ENCODE assay signal across 14 mouse cellular contexts in the genomic region with DNA sequence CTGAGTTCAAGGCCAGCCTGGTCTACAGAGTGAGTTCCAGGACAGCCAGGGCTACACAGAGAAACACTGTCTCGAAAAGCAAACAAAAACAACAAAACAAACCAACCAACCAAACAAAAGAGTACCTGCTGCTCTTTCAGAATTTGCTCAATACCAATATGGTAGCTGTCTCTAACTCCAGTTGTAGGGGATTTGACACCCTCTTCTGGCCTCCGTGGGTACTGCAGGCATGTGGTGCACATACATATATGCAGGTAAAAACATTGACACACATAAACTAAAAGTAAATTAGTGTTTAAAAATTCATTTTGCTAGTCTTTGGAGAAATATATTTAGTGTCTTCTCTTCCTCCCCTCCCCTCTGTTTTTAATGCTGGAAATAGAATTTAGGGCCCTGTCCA.
DNase-seq lines count a peak whose midpoint lies in the region; ATAC-seq and TF ChIP-seq lines count a peak whose summit lies in the region.
"Had no signal": no experiment of that assay in that cellular context is flagged by ENCODE, and none has a peak within 500 bp of the region (broad histone marks: within the 10 kb centered on the region; RNA-seq: fewer than 3 reads in every experiment).

No protein-coding gene starts in this region.

- no peak overlapping the region for H3K4me2 ChIP-seq in heart, embryonic 15.5 days
- no peak overlapping the region for H3K4me2 ChIP-seq in liver, embryonic 14.5 days (ENCODE audit: low read depth)
- H3K4me2 ChIP-seq in liver, embryonic 12.5 days, result no peak overlapping the region
- H3K4me2 ChIP-seq: lung, embryonic 15.5 days; neural tube, embryonic 15.5 days had no signal

- no peaks in the 10 kb centered on the region for H3K9me3 ChIP-seq in heart, embryonic 15.5 days (replicated peaks)
- no peaks in the 10 kb centered on the region for H3K9me3 ChIP-seq in liver, embryonic 14.5 days (ENCODE audit: control insufficient read depth, low read length)
- no peaks in the 10 kb centered on the region for H3K9me3 ChIP-seq in liver, embryonic 12.5 days (replicated peaks)
- H3K9me3 ChIP-seq in E14TG2a.4 (ENCODE audit: low read length), result no peaks in the 10 kb centered on the region
- H3K9me3 ChIP-seq: lung, embryonic 15.5 days; neural tube, embryonic 15.5 days had no signal

- no peak for DNase-seq in heart, adult 11 months
- no peak for DNase-seq in liver, embryonic 14.5 days (ENCODE audit: low read depth in 3 of 3, low spot score in 3 of 3)
- DNase-seq in induced T-regulatory cell, adult 2 months (ENCODE audit: low read depth), result peak; percentile 40
- DNase-seq in retina, postnatal 1 day, result no peak
- no peak for DNase-seq in cerebellum, adult 11 months
- DNase-seq: adrenal gland, adult 8-10 months had no signal

- no peaks in the 10 kb centered on the region for H3K27me3 ChIP-seq in heart, embryonic 15.5 days
- no peaks in the 10 kb centered on the region for H3K27me3 ChIP-seq in liver, embryonic 14.5 days (ENCODE audit: control insufficient read depth, insufficient read depth, low read length)
- no peaks in the 10 kb centered on the region for H3K27me3 ChIP-seq in liver, embryonic 12.5 days (replicated peaks)
- H3K27me3 ChIP-seq in E14TG2a.4 (ENCODE audit: insufficient read depth, low read length), result no peaks in the 10 kb centered on the region
- H3K27me3 ChIP-seq: lung, embryonic 15.5 days; neural tube, embryonic 15.5 days had no signal

- peak; percentile 21; the same call in 1 of the 2 replicates for TF ChIP-seq CTCF in liver, embryonic 14.5 days (IDR thresholded peaks at IDR 0.05; ENCODE audit: low read depth)
- peak; percentile 92 for TF ChIP-seq CTCF in E14TG2a.4 (conservative IDR thresholded peaks at IDR 0.05; ENCODE audit: low read length)

- H3K4me1 ChIP-seq in heart, embryonic 15.5 days (replicated peaks), result peaks cover 8% of the 10 kb centered on the region; the same call in 1 of the 2 replicates
- no peaks in the 10 kb centered on the region; a peak in 1 of 4 replicates for H3K4me1 ChIP-seq in liver, embryonic 14.5 days (replicated peaks; ENCODE audit: control insufficient read depth in 2 of 2, insufficient read depth in 2 of 2, low read length in 1 of 2)
- 0 out of 2 replicates have a peak, but pooled peaks cover 3% of the 10 kb centered on the region for H3K4me1 ChIP-seq in liver, embryonic 12.5 days
- H3K4me1 ChIP-seq in E14TG2a.4 (replicated peaks; ENCODE audit: low read depth, low read length), result 0 out of 2 replicates have a peak, but pooled peaks cover 4% of the 10 kb centered on the region
- H3K4me1 ChIP-seq: hindbrain, embryonic 10.5 days; lung, embryonic 15.5 days; neural tube, embryonic 15.5 days had no signal

- TF ChIP-seq EP300 in liver, embryonic 14.5 days (IDR thresholded peaks at IDR 0.05; ENCODE audit: low read depth), result no peak

- H3K27ac ChIP-seq in heart, embryonic 15.5 days, result 0 out of 2 replicates have a peak overlapping the region, but pooled peaks have one; percentile 50
- no peak overlapping the region for H3K27ac ChIP-seq in liver, embryonic 14.5 days
- H3K27ac ChIP-seq in liver, embryonic 12.5 days, result no peak overlapping the region
- H3K27ac ChIP-seq: embryonic facial prominence, embryonic 10.5 days; hindbrain, embryonic 10.5 days; neural tube, embryonic 15.5 days had no signal

- no peak overlapping the region for H3K9ac ChIP-seq in heart, embryonic 15.5 days
- H3K9ac ChIP-seq in liver, embryonic 14.5 days (replicated peaks), result no peak overlapping the region
- no peak overlapping the region for H3K9ac ChIP-seq in liver, embryonic 12.5 days
- H3K9ac ChIP-seq: lung, embryonic 15.5 days; neural tube, embryonic 15.5 days had no signal

- WGBS in heart, embryonic 15.5 days, result 88% methylated on average over 2 of the region's 2 CpGs
- 60% methylated on average over 2 of the region's 2 CpGs for WGBS in liver, embryonic 14.5 days (ENCODE audit: insufficient replicate concordance)
- WGBS in liver, embryonic 12.5 days (ENCODE audit: insufficient replicate concordance), result 67% methylated on average over 2 of the region's 2 CpGs

- H3K36me3 ChIP-seq in heart, embryonic 15.5 days, result no peaks in the 10 kb centered on the region
- H3K36me3 ChIP-seq in liver, embryonic 14.5 days (replicated peaks; ENCODE audit: control insufficient read depth, insufficient read depth, low read depth), result no peaks in the 10 kb centered on the region
- no peaks in the 10 kb centered on the region for H3K36me3 ChIP-seq in liver, embryonic 12.5 days
- H3K36me3 ChIP-seq in E14TG2a.4 (ENCODE audit: insufficient read depth, low read length), result no peaks in the 10 kb centered on the region
- H3K36me3 ChIP-seq: embryonic facial prominence, embryonic 10.5 days; hindbrain, embryonic 10.5 days; lung, embryonic 15.5 days; neural tube, embryonic 15.5 days had no signal

- ATAC-seq in heart, embryonic 15.5 days (replicated peaks; ENCODE audit: insufficient number of reproducible peaks, insufficient read depth, low FRiP score, low read depth), result no peak
- ATAC-seq in liver, embryonic 14.5 days (ENCODE audit: insufficient read depth), result no peak
- ATAC-seq in liver, embryonic 12.5 days, result no peak
- ATAC-seq: midbrain, embryonic 16.5 days had no signal

- H3K4me3 ChIP-seq in heart, embryonic 15.5 days, result no peak overlapping the region
- H3K4me3 ChIP-seq in liver, embryonic 14.5 days (ENCODE audit: insufficient read depth in 1 of 2, low read depth in 2 of 2, low read length in 2 of 2), result no peak overlapping the region
- H3K4me3 ChIP-seq in liver, embryonic 12.5 days, result no peak overlapping the region
- no peak overlapping the region for H3K4me3 ChIP-seq in E14TG2a.4 (replicated peaks; ENCODE audit: low read length)
- H3K4me3 ChIP-seq: embryonic facial prominence, embryonic 10.5 days; hindbrain, embryonic 10.5 days; lung, embryonic 15.5 days; neural tube, embryonic 15.5 days had no signal
